Mouse (Mus musculus) megakaryocyte, embryonic 14.5 days (primary cell): ENCODE measurements around the gene Dbndd2. TPM values are rescaled to one million over a fixed set of nuclear protein-coding genes. Genes with fewer than 3 reads are reported as not detected.

ENCODE experiments used
- H3K27me3 ChIP-seq: replicated peaks from 2 replicates; pipeline ENCODE3; 2012; ENCODE audit warnings: inconsistent platforms
- H3K36me3 ChIP-seq: replicated peaks from 2 replicates; pipeline ENCODE3; 2012; ENCODE audit warnings: low read length, inconsistent platforms, mixed read lengths
- H3K4me1 ChIP-seq: 2 replicates; pipeline ENCODE4 v1.6.1; 2012; ENCODE audit warnings: inconsistent platforms
- H3K4me3 ChIP-seq: replicated peaks from 2 replicates; pipeline ENCODE3; 2012; ENCODE audit warnings: moderate library complexity, mild to moderate bottlenecking, inconsistent platforms
- H3K9me3 ChIP-seq: 2 replicates; pipeline ENCODE4 v1.6.1; 2012; ENCODE audit warnings: inconsistent platforms
- FLI1 ChIP-seq: IDR thresholded peaks from 2 replicates; pipeline ENCODE4 v1.6.1; 2012; ENCODE audit warnings: low read length, inconsistent platforms, mixed read lengths
- GATA1 ChIP-seq: IDR thresholded peaks from 3 replicates; pipeline ENCODE4 v1.6.1; 2012; ENCODE audit warnings: mixed read lengths, low read length, inconsistent platforms, borderline replicate concordance
- polyA plus RNA-seq: library from polyadenylated mRNA; stranded (reverse); fragments of >175 nt; gene quantifications from 2 replicates; pipeline ENCODE4 v1.2.3, GENCODE M21; 2012; ENCODE audit warnings: low replicate concordance; ENCODE audit not compliant: insufficient read depth

Dbndd2 gene
- polyA plus RNA-seq, 1 experiment: 4.2 TPM

DNA sequence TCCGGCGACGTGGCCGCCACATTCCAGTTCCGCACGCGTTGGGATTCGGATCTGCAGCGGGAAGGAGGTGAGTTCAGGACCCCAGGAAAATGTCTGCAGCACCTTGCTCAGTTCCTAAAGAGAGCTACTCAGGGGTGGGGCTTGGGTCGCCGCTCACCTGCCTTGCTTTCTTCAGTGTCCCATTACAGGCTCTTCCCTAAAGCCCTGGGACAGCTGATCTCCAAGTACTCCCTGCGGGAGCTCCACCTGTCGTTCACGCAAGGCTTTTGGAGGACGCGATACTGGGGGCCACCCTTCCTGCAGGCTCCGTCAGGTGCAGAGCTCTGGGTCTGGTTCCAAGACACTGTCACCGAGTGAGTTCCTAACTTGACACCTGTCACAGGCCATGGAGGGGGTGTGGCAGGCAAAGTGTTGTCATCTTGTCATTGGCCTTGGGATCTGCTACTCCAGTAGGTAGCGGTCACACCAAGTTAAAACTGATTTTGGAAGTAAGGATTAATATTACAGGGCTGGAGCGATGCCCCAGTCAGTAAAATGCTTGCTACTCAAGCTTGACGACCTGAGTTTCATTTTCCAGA is 11.9 kb downstream of the Dbndd2 start:
- no peaks in the 10 kb centered on the region for H3K9me3 ChIP-seq
- peak overlapping the region; percentile 92 for H3K4me3 ChIP-seq
- H3K36me3 ChIP-seq: peaks cover 36% of the 10 kb centered on the region
- no peak for TF ChIP-seq GATA1
- no peak for TF ChIP-seq FLI1
- H3K4me1 ChIP-seq: peaks cover 19% of the 10 kb centered on the region
- peaks cover 52% of the 10 kb centered on the region for H3K27me3 ChIP-seq

DNA sequence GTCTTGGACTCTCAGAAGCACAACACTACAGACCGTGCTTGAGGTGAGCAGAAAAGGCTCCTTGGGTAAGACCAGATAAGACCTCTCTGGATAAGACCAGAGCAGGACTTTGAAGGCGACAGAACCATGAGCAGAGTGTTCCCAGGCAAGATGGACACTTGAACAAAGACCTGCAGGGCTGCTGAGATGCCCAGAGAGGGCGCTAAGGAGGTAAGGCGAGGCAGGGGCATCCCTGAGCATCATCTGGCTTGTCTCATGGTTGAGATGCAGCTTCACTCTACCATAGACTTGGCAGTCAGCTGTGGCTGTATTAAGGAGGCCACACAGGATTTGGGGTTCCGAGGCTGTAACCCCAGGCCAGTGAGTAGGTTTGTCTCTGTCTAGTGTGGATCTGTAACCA is 13.4 kb downstream of the Dbndd2 start:
- H3K36me3 ChIP-seq: peaks cover 50% of the 10 kb centered on the region
- H3K4me1 ChIP-seq: peaks cover 19% of the 10 kb centered on the region
- TF ChIP-seq GATA1 (no peak), FLI1 (no peak)
- H3K27me3 ChIP-seq: peaks cover 38% of the 10 kb centered on the region
- H3K9me3 ChIP-seq: peaks cover 8% of the 10 kb centered on the region
- H3K4me3 ChIP-seq: no peak overlapping the region

DNA sequence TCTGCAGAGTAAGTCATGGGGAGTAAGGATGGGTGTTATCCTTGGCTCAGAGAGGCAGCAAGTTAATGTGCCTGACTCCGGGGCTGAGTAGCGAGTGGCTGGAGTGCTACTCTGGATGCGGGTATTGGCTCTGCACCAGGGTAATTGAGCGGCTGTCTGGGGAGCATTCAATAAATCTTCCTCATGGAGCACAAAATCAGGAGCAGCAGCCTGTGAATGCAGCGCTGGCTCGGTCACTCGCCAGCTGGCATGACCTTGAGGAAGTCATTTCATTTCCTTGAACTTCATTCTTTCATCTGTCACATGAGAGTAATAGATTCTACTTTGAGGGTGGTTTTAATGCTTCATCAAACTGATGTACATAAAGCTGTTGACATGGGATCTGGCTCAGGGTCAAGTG is 14.6 kb downstream of the Dbndd2 start:
- peaks cover 62% of the 10 kb centered on the region for H3K36me3 ChIP-seq
- TF ChIP-seq GATA1 (no peak), FLI1 (no peak)
- peaks cover 19% of the 10 kb centered on the region for H3K4me1 ChIP-seq
- H3K27me3 ChIP-seq: peaks cover 30% of the 10 kb centered on the region
- H3K9me3 ChIP-seq: peaks cover 18% of the 10 kb centered on the region
- H3K4me3 ChIP-seq: no peak overlapping the region

DNA sequence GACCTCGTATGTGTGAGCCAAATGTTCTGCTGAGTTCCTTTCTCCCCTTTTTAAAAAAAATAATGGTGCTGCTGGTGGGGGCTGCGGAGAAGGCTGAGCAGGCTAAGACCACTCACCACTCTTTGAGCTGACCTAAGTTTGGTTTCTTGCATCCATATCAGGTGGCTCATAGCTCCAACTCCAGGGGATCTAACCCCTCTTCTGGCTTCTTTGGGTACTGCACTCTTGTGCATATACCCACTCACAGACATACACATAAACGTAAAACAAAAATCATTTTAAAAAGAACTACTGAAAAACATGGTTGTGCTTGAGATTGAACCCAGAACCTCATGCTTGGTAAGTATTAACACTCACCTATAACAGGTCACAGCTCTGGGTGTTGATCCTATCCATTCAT is 19.0 kb downstream of the Dbndd2 start:
- Histone ChIP-seq H3K36me3 (peaks cover 74% of the 10 kb centered on the region), H3K9me3 (peaks cover 18% of the 10 kb centered on the region), H3K27me3 (peaks cover 19% of the 10 kb centered on the region), H3K4me3 (no peak overlapping the region), H3K4me1 (no peaks in the 10 kb centered on the region; the same call in 1 of the 2 replicates)
- TF ChIP-seq FLI1 (no peak), GATA1 (no peak)

DNA sequence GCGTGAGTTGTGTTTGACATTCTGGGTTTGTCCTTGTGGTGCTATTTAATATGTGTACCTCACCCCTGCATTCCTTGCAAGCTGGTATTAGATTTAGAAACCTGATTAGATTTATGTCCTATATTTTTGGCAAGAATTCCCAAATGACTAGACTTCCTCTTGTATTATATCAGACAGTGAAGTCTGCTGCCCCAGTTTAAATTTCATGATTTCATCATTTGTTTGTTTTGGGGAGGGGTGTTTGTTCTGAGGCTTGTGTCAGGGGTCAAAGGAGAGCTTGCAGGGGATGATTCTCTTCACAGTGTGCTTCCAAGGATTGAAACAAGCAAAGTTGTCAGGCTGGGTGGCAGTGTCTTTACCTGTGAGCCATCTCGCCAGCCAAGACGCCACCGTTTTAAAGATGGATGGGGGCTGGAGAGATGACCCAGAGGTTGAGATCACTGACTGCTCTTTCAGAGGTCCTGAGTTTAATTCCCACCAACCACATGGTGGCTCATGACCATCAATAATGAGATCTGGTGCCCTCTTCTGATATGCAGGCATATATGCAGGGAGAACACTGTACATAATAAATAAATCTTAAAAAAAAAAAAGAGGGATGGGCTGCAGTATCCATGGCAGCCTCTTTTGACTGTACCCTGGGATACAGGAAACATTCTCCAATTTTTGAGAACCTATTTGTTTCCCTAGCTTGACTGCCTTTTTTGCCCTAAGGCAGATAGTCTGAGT is 19.9 kb downstream of the Dbndd2 start:
- Histone ChIP-seq H3K4me1 (no peaks in the 10 kb centered on the region; the same call in 1 of the 2 replicates), H3K4me3 (no peak overlapping the region), H3K27me3 (peaks cover 23% of the 10 kb centered on the region), H3K9me3 (peaks cover 18% of the 10 kb centered on the region), H3K36me3 (peaks cover 65% of the 10 kb centered on the region)
- TF ChIP-seq FLI1 (no peak), GATA1 (no peak)

DNA sequence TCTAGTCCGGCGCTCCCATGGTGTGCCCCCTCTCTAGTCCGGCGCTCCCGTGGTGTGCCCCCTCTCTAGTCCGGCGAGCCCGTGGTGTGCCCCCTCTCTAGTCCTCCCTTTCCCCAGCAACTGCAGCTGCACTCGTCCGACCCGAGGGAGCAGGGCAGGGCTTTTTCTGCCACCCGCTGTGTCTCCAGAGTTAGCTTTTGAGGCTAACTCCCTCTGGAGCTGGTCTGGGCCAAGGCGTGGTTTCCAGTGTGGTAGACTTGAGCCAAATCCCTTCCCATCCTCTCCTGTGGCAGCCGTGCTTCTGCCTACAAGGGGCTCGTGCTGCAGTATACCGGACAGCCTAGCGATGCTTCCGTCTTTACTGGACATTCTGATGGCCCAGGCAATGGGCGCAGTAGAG is 21.9 kb downstream of the Dbndd2 start:
- Histone ChIP-seq H3K36me3 (peaks cover 47% of the 10 kb centered on the region), H3K4me3 (no peak overlapping the region), H3K9me3 (peaks cover 18% of the 10 kb centered on the region), H3K27me3 (peaks cover 35% of the 10 kb centered on the region), H3K4me1 (peaks cover 7% of the 10 kb centered on the region)
- no peak for TF ChIP-seq GATA1
- no peak for TF ChIP-seq FLI1

GRCm38 (mm10) chr2:164510621-164511190 is 24.8 kb downstream of the Dbndd2 start:
- H3K9me3 ChIP-seq: no peaks in the 10 kb centered on the region
- H3K27me3 ChIP-seq: peaks cover 58% of the 10 kb centered on the region
- TF ChIP-seq GATA1 (no peak), FLI1 (no peak)
- peaks cover 18% of the 10 kb centered on the region for H3K36me3 ChIP-seq
- no peak overlapping the region for H3K4me3 ChIP-seq
- peaks cover 7% of the 10 kb centered on the region for H3K4me1 ChIP-seq

DNA sequence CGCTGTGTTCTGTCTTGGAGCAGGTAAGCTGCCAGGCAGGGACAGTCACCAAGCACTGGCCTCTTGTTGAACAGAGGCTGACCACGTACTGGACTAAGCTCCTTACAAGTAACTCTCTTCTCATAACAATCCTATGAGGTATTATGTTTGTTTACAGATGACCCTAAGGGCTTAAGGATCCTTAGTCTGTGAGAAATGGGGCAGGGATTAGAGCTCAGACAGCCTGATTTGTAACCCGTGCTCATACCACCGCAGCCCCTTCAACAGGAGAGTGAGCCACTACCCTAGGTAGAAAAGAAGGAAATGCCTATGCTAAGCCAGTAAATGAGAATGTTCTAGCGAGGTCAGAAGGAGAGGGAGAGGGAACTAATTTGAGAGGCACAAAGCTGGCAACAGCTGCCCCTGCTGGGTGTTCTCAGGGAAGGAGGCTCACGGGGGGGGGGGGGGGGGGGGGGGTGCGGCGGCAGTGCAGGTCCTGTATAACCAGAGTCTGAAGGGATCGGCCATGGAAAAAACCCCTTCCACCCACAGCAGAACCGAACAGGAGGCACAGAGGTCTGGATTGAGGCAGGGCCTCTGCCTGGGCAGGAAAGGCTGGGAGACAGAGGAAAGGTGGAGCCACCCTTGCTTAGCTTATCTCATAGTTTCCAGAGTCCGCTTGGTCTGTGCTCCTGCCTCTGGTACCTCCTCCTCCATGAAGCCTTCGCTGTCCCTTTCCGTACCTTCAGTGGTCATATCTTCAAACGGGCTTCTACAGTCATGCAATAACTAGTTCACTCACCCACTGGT is 26.4 kb downstream of the Dbndd2 start:
- H3K9me3 ChIP-seq: peaks cover 11% of the 10 kb centered on the region
- peaks cover 4% of the 10 kb centered on the region for H3K36me3 ChIP-seq
- TF ChIP-seq GATA1: no peak
- no peak for TF ChIP-seq FLI1
- peaks cover 67% of the 10 kb centered on the region for H3K27me3 ChIP-seq
- peaks cover 7% of the 10 kb centered on the region for H3K4me1 ChIP-seq
- H3K4me3 ChIP-seq: no peak overlapping the region

- H3K4me3 ChIP-seq: no peak overlapping the region
- H3K27me3 ChIP-seq: peaks cover 70% of the 10 kb centered on the region
- peaks cover 11% of the 10 kb centered on the region for H3K9me3 ChIP-seq
- peaks cover 7% of the 10 kb centered on the region for H3K4me1 ChIP-seq
- TF ChIP-seq GATA1 (no peak), FLI1 (no peak)
- H3K36me3 ChIP-seq: peaks cover 3% of the 10 kb centered on the region
Observed at GRCm38 (mm10) chr2:164513389-164513788, 27.5 kb downstream of the Dbndd2 start.

GRCm38 (mm10) chr2:164514916-164515315 is 29.0 kb downstream of the Dbndd2 start:
- Histone ChIP-seq H3K4me3 (no peak overlapping the region), H3K4me1 (peaks cover 7% of the 10 kb centered on the region), H3K27me3 (peaks cover 70% of the 10 kb centered on the region), H3K36me3 (no peaks in the 10 kb centered on the region), H3K9me3 (peaks cover 11% of the 10 kb centered on the region)
- TF ChIP-seq GATA1 (no peak), FLI1 (no peak)
